Mouse (Mus musculus) forebrain, embryonic 14.5 days (tissue): ENCODE results near the gene Myo5a. TPM values are rescaled to one million over a fixed set of nuclear protein-coding genes. Genes with fewer than 3 reads are reported as not detected.

ENCODE experiments used
- ATAC-seq: fragments of 200-750 bp; cut with Nextera tagmentation; 2 replicates; pipeline ENCODE4 v1.8.0; 2017; ENCODE audit warnings: mild to moderate bottlenecking, moderate library complexity
- DNase-seq: peaks from one replicate; pipeline ENCODE4 v3.0.0-alpha.2; 2015; ENCODE audit warnings: low spot score
- H3K27ac ChIP-seq: fragments of 300-500 bp; sonication (generic); 2 replicates; pipeline ENCODE4 v1.5.1; 2014; ENCODE audit warnings: low read depth, mild to moderate bottlenecking, control low read depth, low read length, moderate library complexity
- H3K27me3 ChIP-seq: fragments of 300-500 bp; sonication (generic); replicated peaks from 2 replicates; pipeline ENCODE4 v1.6.1; 2014; ENCODE audit warnings: low read length, control low read depth, mixed read lengths; ENCODE audit not compliant: control insufficient read depth, insufficient read depth
- H3K36me3 ChIP-seq: fragments of 300-500 bp; sonication (generic); 2 replicates; pipeline ENCODE4 v1.6.1; 2014; ENCODE audit warnings: low read length, control low read depth; ENCODE audit not compliant: control insufficient read depth, insufficient read depth
- H3K4me1 ChIP-seq: fragments of 300-500 bp; sonication (generic); 2 replicates; pipeline ENCODE4 v1.6.1; 2014; ENCODE audit warnings: antibody characterized with exemption, low read length, control low read depth; ENCODE audit not compliant: control insufficient read depth, insufficient read depth
- H3K4me2 ChIP-seq: fragments of 300-500 bp; sonication (generic); 2 replicates; pipeline ENCODE4 v1.6.1; 2014; ENCODE audit warnings: mild to moderate bottlenecking, control low read depth, low read length
- H3K4me3 ChIP-seq: fragments of 300-500 bp; sonication (generic); 2 replicates; pipeline ENCODE4 v1.5.1; 2014; ENCODE audit warnings: low read depth, low read length, control low read depth
- H3K9ac ChIP-seq: fragments of 300-500 bp; sonication (generic); 2 replicates; pipeline ENCODE4 v1.6.1; 2014; ENCODE audit warnings: mild to moderate bottlenecking, low read length, control low read depth, moderate library complexity
- H3K9me3 ChIP-seq: fragments of 300-500 bp; sonication (generic); replicated peaks from 2 replicates; pipeline ENCODE4 v1.6.1; 2016; ENCODE audit warnings: low read length, control low read depth, mixed read lengths; ENCODE audit not compliant: control insufficient read depth
- WGBS: fragments of 180-500 bp; shearing (Covaris S2); extraction: QIAGEN DNeasy Blood & Tissue Kit; methylation state at CpG from one replicate; pipeline ENCODE4 v1.1.7; 2014; 5-methylcytosine and 5-hydroxymethylcytosine counted together
- polyA plus RNA-seq: library from polyadenylated mRNA; unstranded; fragments of >200 nt; fragmentation: Nextera tagmentation; extraction: Ambion mirVana; gene quantifications from 2 replicates; pipeline ENCODE4 v1.2.1, GENCODE M21; 2014

Myo5a gene
- polyA plus RNA-seq, 1 experiment from 2014 or later: 23.9 TPM

GRCm38 (mm10) chr9:75258792-75259191, 188.0 kb downstream of the Myo5a start:
- Histone ChIP-seq H3K36me3 (no peaks in the 10 kb centered on the region), H3K27me3 (no peaks in the 10 kb centered on the region), H3K4me3 (no peak overlapping the region), H3K27ac (no peak overlapping the region), H3K9me3 (no peaks in the 10 kb centered on the region), H3K4me2 (no peak overlapping the region), H3K4me1 (peaks cover 6% of the 10 kb centered on the region), H3K9ac (no peak overlapping the region)
- ATAC-seq (no peak), DNase-seq (no peak)
- 67% methylated on average over 4 of the region's 4 CpGs for WGBS

GRCm38 (mm10) chr9:75259656-75260055, 188.8 kb downstream of the Myo5a start:
- no peaks in the 10 kb centered on the region for H3K9me3 ChIP-seq
- no peak overlapping the region for H3K27ac ChIP-seq
- ATAC-seq (no peak), DNase-seq (no peak)
- no peak overlapping the region for H3K9ac ChIP-seq
- no peak overlapping the region for H3K4me2 ChIP-seq
- H3K4me3 ChIP-seq: no peak overlapping the region
- no peaks in the 10 kb centered on the region for H3K36me3 ChIP-seq
- 92% methylated on average over 4 of the region's 4 CpGs for WGBS
- H3K27me3 ChIP-seq: no peaks in the 10 kb centered on the region
- no peaks in the 10 kb centered on the region for H3K4me1 ChIP-seq

- H3K9ac ChIP-seq: no peak overlapping the region
- under 1% methylated on average over 8 of the region's 8 CpGs for WGBS
- no peaks in the 10 kb centered on the region for H3K9me3 ChIP-seq
- H3K4me2 ChIP-seq: no peak overlapping the region
- no peaks in the 10 kb centered on the region for H3K27me3 ChIP-seq
- H3K36me3 ChIP-seq: no peaks in the 10 kb centered on the region
- H3K4me1 ChIP-seq: no peaks in the 10 kb centered on the region
- H3K27ac ChIP-seq: peak overlapping the region; percentile 55
- DNase-seq (peak; percentile 36), ATAC-seq (peak; percentile 73)
- H3K4me3 ChIP-seq: no peak overlapping the region
These were observed 190.6 kb downstream of the Myo5a start for GRCm38 (mm10) chr9:75261332-75261872.

GRCm38 (mm10) chr9:75262235-75262826, 191.5 kb downstream of the Myo5a start:
- Histone ChIP-seq H3K27ac (no peak overlapping the region), H3K9ac (no peak overlapping the region), H3K4me1 (no peaks in the 10 kb centered on the region), H3K4me2 (no peak overlapping the region), H3K27me3 (no peaks in the 10 kb centered on the region), H3K4me3 (no peak overlapping the region), H3K9me3 (no peaks in the 10 kb centered on the region), H3K36me3 (no peaks in the 10 kb centered on the region)
- ATAC-seq (no peak), DNase-seq (peak; percentile 37)
- WGBS: 67% methylated on average over 8 of the region's 8 CpGs

GRCm38 (mm10) chr9:75264008-75264718, 193.3 kb downstream of the Myo5a start:
- ATAC-seq: no peak
- no peak overlapping the region for H3K27ac ChIP-seq
- H3K27me3 ChIP-seq: no peaks in the 10 kb centered on the region
- H3K4me2 ChIP-seq: no peak overlapping the region
- 52% methylated on average over 3 of the region's 3 CpGs for WGBS
- H3K4me3 ChIP-seq: no peak overlapping the region
- no peak for DNase-seq
- no peaks in the 10 kb centered on the region for H3K9me3 ChIP-seq
- no peak overlapping the region for H3K9ac ChIP-seq
- H3K4me1 ChIP-seq: no peaks in the 10 kb centered on the region
- H3K36me3 ChIP-seq: no peaks in the 10 kb centered on the region

- Histone ChIP-seq H3K9me3 (no peaks in the 10 kb centered on the region), H3K27me3 (no peaks in the 10 kb centered on the region), H3K4me1 (no peaks in the 10 kb centered on the region), H3K4me2 (no peak overlapping the region), H3K27ac (no peak overlapping the region), H3K36me3 (no peaks in the 10 kb centered on the region), H3K9ac (no peak overlapping the region), H3K4me3 (no peak overlapping the region)
- WGBS: 73% methylated on average over 6 of the region's 6 CpGs
- ATAC-seq (no peak), DNase-seq (no peak)
These were observed 196.3 kb downstream of the Myo5a start for GRCm38 (mm10) chr9:75267147-75267546.

GRCm38 (mm10) chr9:75270382-75270781, 199.6 kb downstream of the Myo5a start:
- no peaks in the 10 kb centered on the region for H3K4me1 ChIP-seq
- ATAC-seq (no peak), DNase-seq (no peak)
- no peaks in the 10 kb centered on the region for H3K27me3 ChIP-seq
- 79% methylated on average over 6 of the region's 6 CpGs for WGBS
- H3K9ac ChIP-seq: no peak overlapping the region
- H3K4me3 ChIP-seq: no peak overlapping the region
- no peak overlapping the region for H3K27ac ChIP-seq
- no peaks in the 10 kb centered on the region for H3K36me3 ChIP-seq
- H3K4me2 ChIP-seq: no peak overlapping the region
- H3K9me3 ChIP-seq: no peaks in the 10 kb centered on the region

GRCm38 (mm10) chr9:75271539-75271938, 200.7 kb downstream of the Myo5a start:
- H3K27me3 ChIP-seq: no peaks in the 10 kb centered on the region
- H3K9me3 ChIP-seq: no peaks in the 10 kb centered on the region
- H3K9ac ChIP-seq: no peak overlapping the region
- no peaks in the 10 kb centered on the region for H3K4me1 ChIP-seq
- H3K36me3 ChIP-seq: no peaks in the 10 kb centered on the region
- WGBS: 95% methylated on average over 8 of the region's 8 CpGs
- no peak for DNase-seq
- H3K27ac ChIP-seq: no peak overlapping the region
- no peak overlapping the region for H3K4me3 ChIP-seq
- no peak for ATAC-seq
- no peak overlapping the region for H3K4me2 ChIP-seq
